Mouse (Mus musculus) liver, adult (tissue): ENCODE data around the gene Rbfox2.

Experiments
- GATA4 ChIP-seq: IDR thresholded peaks from 2 replicates; pipeline ENCODE4 v1.6.1; 2014; ENCODE audit warnings: mild to moderate bottlenecking, low read length; ENCODE audit not compliant: insufficient replicate concordance

The Rbfox2 gene

DNA sequence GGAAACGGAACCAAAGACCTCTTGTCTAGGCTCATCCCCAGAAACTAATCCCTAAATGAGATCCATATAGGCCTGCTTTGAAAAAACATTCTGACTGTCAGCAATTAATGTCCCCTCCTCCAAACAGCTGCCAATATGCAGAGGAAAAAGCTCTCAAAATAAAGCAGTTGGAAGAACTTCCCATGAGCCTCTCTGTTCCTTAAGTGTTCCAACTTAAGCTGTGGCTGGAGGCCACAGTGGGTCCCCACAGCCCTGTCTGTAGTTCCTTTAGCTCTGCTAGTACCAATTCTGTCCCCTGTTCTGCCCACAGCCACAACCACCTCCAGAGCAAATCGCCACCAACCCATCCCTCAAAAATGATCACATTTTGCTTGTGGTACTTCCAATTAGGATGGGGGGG lies 10.2 kb downstream of the Rbfox2 start:
- TF ChIP-seq GATA4 = no peak

DNA sequence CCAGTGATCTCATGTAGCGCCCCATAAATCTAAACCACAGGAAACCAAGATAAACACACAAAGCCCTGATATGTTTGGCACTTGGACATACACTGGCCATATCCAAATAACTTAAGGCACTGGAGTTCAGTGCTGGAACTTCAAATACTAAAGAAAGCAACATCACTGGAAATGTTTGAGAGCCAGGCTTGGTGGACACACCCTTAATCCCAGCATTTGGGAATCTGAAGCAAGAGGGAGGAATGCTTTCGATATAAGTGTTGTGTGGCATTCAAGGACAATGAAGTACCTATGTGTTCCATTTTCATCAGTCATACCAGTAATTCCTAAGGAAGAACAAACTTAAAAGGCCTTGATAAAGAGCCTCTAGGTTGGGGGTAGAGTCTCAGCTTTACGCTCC lies 13.3 kb downstream of the Rbfox2 start:
- no peak for TF ChIP-seq GATA4

DNA sequence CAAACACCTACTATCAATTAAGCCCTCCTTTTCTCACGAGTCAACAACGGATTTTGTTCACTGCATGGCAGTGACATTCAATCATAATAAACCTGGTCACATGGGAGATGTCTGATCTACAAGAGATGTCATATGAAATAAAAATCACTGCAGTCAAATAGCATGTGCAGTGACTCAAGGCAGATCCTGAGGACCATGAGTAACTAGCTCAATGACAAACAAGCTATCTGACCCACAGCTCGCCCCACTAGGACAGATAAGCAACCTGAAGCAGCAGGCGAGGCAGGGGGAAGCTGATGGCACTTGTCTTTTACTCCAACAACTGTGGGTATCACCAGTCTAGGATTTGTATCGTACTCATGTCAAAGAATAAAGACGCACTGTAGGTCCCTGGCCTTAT lies 14.4 kb downstream of the Rbfox2 start:
- no peak for TF ChIP-seq GATA4

DNA sequence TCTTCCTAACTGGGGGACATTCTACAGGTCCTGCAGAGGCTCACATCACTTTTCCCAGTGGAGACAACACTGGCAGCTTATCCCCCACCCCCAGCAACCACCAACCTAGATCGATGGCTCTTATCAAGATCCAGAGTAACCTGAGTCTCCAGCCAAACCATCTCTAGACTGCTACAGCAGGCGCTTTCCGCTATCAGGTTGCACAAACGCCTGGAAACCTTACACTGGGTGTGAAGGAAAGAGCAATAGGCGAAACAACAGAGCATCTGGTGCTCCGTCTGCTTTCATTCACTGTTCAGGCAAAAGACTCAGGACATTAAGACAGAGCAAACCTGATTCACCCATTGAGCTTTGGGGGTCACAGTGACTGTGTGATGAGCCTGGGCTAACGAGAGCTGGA lies 15.3 kb downstream of the Rbfox2 start:
- TF ChIP-seq GATA4 = peak; percentile 43; the same call in 1 of the 2 replicates

DNA sequence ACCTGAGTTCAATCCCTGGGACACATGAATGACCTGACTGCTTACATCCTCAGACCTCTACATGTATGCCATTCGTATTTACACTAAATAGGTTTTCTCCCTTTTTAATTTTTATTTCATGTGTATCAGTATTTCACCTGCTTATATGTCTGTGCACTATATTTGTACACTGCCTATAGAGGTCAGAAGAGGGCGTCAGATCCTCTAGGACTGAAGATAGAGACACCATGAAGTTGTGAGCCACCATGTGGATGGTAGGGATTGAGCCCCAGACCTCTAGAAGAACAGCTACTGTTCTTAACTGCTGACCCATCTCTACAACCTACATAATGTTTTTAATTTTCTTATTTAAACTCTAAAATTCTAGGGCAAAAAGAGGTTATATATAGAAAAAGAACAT lies 16.5 kb downstream of the Rbfox2 start:
- TF ChIP-seq GATA4 = no peak

DNA sequence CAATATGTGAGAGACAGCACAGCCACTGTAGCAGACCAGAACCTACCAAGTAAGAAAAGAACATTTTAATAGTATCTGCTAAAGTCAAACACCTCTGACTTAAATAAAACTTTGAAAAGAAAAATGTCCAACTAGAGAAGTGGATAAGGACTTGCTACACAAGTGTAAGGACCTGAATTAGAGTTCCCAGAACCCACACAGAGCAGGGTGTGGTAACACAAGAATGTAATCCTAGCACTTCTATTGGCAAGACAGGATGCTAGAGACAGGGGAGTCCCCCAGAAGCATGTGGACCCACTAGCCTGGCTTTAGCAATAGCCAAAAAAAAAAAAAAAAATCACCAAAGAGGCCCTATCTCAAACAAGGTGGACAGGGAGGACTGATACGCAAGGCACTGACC lies 26.7 kb downstream of the Rbfox2 start:
- TF ChIP-seq GATA4 = no peak

DNA sequence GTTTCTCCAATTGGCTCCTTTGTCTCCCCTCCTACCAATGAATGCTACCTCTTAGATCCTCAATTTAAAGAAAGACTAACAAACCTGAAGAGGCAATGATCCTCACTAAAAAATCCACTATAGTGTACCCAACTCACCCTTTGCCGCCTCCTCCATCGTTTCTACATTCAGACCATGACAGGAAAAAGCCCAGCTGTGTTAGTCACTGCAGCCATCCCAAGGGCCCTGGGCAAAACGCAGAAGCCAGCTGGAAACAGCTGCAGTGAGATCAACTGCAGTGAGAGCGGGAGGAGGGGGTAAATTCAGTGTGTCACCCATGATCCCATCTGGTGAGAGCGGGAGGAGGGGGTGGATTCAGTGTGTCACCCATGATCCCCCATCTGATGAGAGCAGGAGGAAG lies 28.0 kb downstream of the Rbfox2 start:
- TF ChIP-seq GATA4 = no peak

DNA sequence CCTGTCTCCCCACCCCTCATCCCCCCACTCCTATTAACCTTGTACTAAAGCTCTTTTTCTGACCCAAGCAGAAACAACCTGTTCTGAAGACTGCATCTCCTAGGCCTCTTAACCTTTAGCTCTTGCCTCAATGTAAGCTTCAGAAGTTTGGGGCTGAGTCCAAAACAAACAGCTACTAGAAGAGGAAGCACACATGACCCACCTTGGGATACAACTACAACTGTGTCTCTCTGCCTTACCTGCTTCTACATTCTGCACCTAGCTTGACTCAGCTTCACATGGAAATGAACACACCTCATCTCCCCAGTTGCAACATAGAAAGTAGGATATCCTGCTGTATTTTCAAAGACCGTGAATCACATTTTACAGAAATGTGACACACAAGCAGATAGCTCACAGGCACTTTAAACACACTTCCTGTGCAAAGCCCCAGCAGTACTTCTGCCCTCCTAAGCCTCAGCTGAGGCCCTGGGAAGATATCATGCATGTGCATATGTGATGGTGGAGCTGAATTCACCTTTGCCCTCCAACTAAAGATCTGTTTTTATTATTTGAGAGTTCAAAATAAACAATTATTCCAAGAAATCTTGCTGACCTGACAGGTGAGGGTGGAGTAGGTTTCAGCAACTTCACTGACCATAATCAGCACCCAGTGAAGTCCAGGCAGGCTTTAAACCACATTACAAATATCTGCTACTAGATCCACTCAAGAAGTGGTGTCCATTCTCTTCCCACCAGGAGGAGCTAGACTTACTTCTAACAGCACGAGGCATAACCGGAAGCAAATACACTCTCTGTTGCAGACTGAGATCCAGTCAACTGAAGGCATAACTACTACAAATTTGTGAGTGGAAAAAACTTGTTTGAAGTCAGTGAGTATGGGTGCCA lies 29.7 kb downstream of the Rbfox2 start:
- no peak for TF ChIP-seq GATA4

DNA sequence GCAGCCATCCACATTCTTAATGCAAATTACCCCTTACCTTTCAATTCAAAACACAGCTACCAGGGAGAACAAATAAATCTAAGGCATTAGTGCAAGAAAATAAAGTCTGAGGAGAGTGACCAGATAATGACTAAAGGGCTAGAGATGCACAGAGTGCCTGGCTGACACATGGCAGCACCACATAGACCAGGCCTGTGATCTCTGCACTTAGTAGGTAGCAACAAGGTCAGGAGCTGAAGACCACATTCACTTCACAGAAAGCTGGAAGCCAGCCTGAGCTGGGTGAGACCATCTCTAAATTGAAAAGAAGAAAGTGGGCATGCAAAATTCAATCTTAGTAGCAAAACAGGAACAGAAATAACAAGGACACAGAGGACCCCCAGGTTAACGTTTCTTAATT lies 30.5 kb downstream of the Rbfox2 start:
- no peak for TF ChIP-seq GATA4

DNA sequence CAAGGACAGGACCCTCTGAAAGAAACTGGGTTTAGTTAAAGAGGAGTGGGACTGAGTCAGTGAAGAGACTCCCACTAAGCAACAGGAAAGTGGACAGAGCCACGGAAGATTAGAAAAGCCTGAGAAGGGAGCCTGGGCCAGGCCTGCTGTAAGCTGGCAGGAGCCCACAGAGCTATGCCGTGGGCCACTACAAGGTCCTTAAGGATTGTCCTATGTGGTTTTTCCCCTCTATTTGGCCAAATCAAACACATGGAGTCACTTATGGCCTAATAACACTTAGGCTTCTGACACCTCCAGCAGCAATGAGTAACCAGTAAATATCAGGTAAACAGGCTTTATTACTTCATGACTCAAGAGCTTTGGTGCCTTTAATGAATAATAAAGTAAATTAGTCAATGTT lies 31.2 kb downstream of the Rbfox2 start:
- no peak for TF ChIP-seq GATA4

DNA sequence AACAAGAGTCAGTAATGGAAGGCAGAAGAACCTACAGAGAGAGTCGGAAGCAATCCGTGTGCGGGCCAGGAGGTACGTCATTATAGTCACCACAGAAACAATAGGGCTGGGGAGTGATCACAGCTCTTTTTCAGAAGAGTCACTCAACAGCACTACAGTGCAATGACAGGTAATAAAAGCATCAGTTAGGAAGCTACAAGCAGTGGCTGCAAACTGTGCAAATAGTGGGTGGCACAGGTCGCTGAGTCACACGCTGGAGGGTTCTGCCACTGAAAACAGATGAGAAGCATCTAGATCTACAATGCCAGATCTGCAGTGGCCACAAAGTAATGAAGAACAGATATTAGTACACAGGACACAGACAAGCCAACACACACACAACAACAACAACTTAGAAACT lies 32.9 kb downstream of the Rbfox2 start:
- TF ChIP-seq GATA4 = no peak

DNA sequence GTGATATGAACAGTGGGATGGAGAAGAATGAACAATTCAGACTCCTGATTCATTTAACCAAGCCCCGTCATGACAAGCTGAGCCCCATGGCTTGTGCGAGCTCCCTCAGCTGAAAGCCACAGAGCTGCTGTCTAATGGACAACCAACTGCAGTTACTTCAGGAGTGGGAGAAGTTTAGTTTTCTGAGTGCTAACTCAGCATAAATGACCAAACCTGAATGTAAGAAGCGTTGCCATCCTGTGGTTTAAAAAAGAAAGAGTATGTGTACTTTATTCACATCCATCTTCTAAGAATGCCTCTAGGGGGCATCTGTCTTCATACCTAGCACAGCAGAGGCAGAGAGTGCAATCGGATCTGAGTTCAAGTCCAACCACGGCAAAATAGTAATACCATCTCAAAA lies 35.5 kb downstream of the Rbfox2 start:
- TF ChIP-seq GATA4 = no peak

DNA sequence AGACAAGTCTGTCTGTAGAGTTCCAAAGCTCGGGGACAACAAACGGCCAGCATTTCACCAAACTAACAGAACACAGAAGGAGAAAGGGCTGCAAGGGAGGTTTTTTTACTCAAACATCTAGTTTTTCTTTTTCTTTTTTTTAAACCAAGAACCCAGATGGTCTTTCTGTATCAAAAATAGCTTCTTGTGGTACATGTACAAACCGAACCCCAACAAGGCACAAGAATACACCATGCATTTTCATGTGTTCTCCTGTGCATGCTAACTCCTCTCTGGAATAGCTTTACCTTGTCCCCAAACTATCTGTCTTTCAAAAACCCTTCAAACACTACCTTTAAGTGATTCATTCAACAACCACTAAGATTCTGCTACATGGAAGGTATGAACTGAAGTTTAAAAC lies 38.4 kb downstream of the Rbfox2 start:
- no peak for TF ChIP-seq GATA4

DNA sequence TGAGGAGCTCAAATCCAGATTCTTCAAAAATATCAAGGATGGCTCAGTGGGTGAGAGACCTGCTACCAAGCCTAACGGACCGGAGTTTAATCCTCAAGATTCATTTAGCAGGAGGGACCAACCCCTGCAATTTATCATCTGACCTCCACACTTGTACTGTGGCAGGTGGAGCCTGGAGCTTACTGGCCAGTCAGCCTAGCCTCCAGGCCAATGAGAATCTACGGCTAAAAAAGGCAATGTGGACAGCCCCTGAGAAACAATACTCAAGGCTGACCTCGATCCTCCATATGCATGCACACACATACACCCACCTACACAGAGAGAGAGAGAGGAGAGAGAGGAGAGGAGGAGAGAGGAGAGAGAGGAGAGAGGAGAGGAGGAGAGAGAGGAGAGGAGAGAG lies 41.5 kb downstream of the Rbfox2 start:
- TF ChIP-seq GATA4 = no peak

DNA sequence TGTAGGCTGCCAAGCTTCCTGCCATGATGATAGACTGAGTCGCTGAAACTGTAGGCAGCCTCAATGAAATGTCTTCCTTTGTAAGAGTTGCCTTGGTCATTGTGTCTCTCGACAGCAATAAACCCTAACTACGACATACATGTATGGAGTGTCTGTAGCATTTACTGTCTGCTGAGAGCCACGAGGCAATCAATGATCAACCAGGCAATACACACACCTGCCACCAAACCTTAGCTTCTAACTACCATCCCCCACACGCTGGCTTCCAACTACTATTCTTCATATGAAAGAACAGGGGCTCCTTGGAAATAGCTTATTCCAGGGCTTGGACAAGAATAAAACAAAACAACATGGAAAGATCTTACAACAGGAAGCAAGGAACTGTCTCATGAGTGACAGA lies 42.5 kb downstream of the Rbfox2 start:
- no peak for TF ChIP-seq GATA4

DNA sequence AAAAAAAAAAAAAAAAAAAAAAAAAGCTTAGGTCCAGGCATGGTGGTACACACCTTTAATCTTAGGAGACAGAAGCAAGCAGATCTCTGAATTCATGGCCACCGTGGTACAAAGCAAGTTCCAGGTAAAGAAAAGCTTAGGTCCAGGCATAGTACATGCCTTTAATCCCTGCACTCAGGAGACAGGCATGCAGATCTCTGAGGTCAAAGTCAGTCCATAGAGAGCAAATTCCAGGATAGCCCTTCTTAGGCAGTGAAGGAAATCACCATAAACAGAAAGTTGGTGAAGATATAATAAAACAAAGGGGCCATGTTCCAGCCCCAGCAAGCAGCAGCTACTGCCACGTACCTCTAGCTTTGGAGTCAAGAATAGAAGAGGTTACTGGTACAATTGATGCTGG lies 44.0 kb downstream of the Rbfox2 start:
- no peak for TF ChIP-seq GATA4
